Mouse (Mus musculus) left cerebral cortex, adult 8-10 months (tissue): Measurements from ENCODE around the gene Gpr26. TPM values are rescaled to one million over a fixed set of nuclear protein-coding genes. Genes with fewer than 3 reads are reported as not detected.

Experiments used
- DNase-seq, 2 experiments: peaks; one replicate each; pipeline ENCODE4 v3.0.0; 2022; ENCODE audit warnings: low spot score in 2 of 2
- total RNA-seq, 4 experiments: library from RNA; stranded (reverse); gene quantifications; 2 replicates each; pipeline ENCODE4 v1.2.4; 2022

The Gpr26 gene
- total RNA-seq, 4 experiments from 2014 or later, result 95.1 to 122 (median 98.9) TPM

DNA sequence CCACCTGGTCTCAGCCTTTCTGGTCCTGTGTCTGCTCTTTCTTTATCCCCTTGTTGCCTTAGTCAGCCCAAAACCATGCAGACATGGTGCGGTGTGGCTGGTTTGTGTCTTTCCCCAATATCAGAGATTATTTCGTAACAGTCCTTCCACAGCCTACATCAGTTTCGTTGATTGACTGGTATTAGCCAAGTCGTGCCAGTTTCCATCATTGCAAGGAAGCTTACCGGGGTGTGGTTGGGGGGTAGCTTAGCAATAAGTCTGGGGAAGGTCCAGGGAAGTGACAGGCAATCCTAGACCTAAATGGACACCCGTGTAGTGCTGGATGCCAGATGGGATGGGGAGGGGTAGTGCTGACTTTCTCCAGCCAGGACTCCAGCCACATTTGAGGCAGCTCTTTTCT, 59.3 kb downstream of the Gpr26 start:
- DNase-seq, result no peak

DNA sequence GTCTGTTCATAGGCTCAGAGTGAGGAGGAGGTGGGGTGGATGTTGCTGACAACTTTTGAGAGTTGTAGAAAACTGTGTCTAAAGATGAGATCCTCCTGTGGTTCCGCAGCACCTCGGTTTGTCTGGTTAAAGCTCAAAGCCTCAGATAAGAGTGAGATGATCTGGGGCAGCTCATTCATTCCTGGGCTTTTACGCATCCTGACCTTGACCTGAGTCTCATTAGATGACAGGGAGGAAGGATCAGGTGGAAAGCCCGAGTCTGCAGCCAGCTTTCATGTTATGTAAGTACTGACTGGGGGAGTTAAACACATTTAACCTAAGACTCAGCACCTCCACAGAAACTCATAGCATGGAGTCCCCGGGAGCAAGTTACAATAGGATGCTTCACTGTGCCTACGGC, 60.4 kb downstream of the Gpr26 start:
- no peak for DNase-seq

DNA sequence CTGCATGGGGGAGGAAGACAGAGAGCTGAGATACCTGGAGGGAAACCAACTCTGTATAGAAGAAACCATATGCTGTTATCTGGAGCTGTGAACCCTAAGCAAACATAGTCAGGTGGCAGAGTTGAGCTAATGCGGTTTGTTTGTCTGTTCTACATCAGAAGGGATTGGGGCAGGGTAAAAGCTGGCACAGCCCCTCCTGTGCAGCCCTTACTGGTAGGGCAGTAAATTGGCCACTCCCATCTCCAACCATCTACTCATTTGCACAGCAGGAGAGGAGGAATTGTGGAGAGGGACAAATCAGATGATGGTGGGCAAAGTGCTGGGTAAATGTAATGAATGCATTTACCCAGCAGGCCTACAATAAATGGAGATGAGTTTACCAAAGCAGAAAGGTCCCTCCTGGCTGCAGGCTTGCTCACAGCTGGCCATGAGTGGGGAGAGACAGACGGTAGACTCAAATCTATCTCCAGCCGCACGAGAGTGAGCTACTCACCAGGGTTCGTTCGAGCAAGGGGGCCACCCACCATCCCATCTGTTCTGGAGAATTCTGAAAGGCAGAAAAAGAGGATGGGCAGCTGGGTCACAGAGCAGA, 65.8 kb downstream of the Gpr26 start:
- DNase-seq, result peak in 1 of 2 experiments; percentile 33

Other genes with a start within 250 kb of the Gpr26 start
- gene Cpxm2, start 188.3 kb downstream of the Gpr26 start, total RNA-seq, result 1 to 10 TPM; 4.2 to 6.3 (median 5.0) TPM